Mouse (Mus musculus) hindbrain, embryonic 15.5 days (tissue): ENCODE measurements at regions not wholly inside any gene's neighbourhood (a gene's known extent, or its start where the extent isn't known, plus 50 kb on each side); places are given as distances from the start of the nearest gene placed in this dataset.
A peak's percentile ranks its signal among the peaks of the same experiment; 100 is the strongest.
"Not testable (repeated sequence)": the region's sequence is repeated elsewhere in the genome, so short reads cannot be mapped to it uniquely, and the experiment has no call there.

ENCODE experiments used
- ATAC-seq: fragments of 200-750 bp; cut with Nextera tagmentation; 2 replicates; pipeline ENCODE4 v1.8.0; 2017; ENCODE audit warnings: low read depth, moderate number of reproducible peaks, moderate TSS enrichment; ENCODE audit not compliant: low FRiP score
- H3K27ac ChIP-seq: fragments of 300-500 bp; sonication (generic); replicated peaks from 2 replicates; pipeline ENCODE4 v1.5.1; 2015; ENCODE audit warnings: mild to moderate bottlenecking, inconsistent platforms
- H3K27me3 ChIP-seq: fragments of 300-500 bp; sonication (generic); 2 replicates; pipeline ENCODE4 v1.6.1; 2015; ENCODE audit warnings: control low read depth, inconsistent platforms
- H3K36me3 ChIP-seq: fragments of 300-500 bp; sonication (generic); 2 replicates; pipeline ENCODE4 v1.6.1; 2015; ENCODE audit warnings: control low read depth, inconsistent platforms
- H3K4me1 ChIP-seq: fragments of 300-500 bp; sonication (generic); replicated peaks from 2 replicates; pipeline ENCODE4 v1.6.1; 2015; ENCODE audit warnings: control low read depth, inconsistent platforms
- H3K4me2 ChIP-seq: fragments of 300-500 bp; sonication (generic); 2 replicates; pipeline ENCODE4 v1.6.1; 2015; ENCODE audit warnings: moderate library complexity, mild to moderate bottlenecking, inconsistent platforms
- H3K4me3 ChIP-seq: fragments of 300-500 bp; sonication (generic); 2 replicates; pipeline ENCODE4 v1.5.1; 2015; ENCODE audit warnings: mild to moderate bottlenecking, inconsistent platforms
- H3K9ac ChIP-seq: fragments of 300-500 bp; sonication (generic); 2 replicates; pipeline ENCODE4 v1.6.1; 2015; ENCODE audit warnings: inconsistent platforms
- H3K9me3 ChIP-seq: fragments of 300-500 bp; sonication (generic); 2 replicates; pipeline ENCODE4 v1.6.1; 2016; ENCODE audit warnings: control low read depth, inconsistent platforms
- WGBS: fragments of 180-500 bp; shearing (Covaris S2); methylation state at CpG from one replicate; pipeline ENCODE4 v1.1.7; 2015; 5-methylcytosine and 5-hydroxymethylcytosine counted together

DNA sequence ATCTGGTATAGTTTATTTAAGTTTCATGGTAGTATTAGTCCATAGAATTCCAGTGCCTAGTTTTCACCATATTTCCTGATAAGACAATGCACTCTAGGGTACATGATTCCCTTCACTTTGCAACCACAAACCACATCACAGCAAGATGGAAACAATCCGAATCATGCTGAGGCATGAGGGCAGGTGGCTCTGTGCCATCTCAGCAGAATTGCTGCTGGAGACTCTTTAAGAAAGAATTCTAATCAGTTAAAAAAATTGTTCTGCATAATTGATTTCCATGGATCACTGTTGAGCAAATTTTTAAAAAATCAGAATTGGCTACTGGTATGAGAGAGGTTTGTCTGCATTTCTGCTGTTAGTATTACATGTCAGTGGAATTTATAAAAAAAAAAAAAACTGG, 1451.1 kb upstream of the Pcdh20 start:
- Histone ChIP-seq H3K9me3 (no peaks in the 10 kb centered on the region), H3K27ac (no peak overlapping the region), H3K4me1 (no peaks in the 10 kb centered on the region), H3K36me3 (no peaks in the 10 kb centered on the region), H3K4me3 (no peak overlapping the region), H3K27me3 (no peaks in the 10 kb centered on the region), H3K9ac (no peak overlapping the region), H3K4me2 (no peak overlapping the region)
- no peak for ATAC-seq
- WGBS: 51% methylated on average over 1 of the region's 1 CpGs

DNA sequence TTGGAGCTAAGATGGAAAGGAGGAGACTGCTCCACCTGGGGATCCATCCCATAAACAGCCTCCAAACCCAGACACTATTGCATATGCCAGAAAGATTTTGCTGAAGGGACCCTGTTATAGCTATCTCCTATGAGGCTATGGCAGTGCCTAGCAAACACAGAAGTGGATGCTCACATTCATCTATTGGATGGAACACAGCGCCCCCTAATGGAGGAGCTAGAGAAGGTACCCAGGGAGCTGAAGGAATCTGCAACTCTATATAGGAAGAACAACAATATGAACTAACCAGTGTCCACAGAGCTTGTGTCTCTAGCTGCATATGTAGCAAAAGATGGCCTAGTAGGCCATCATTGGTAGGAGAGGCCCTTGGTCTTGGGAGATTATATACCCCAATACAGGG, 1449.4 kb upstream of the Pcdh20 start:
- not testable (repeated sequence) for H3K4me2 ChIP-seq, H3K36me3 ChIP-seq, H3K4me1 ChIP-seq, H3K27ac ChIP-seq, ATAC-seq, H3K9ac ChIP-seq, H3K4me3 ChIP-seq, H3K27me3 ChIP-seq, H3K9me3 ChIP-seq
- WGBS: 0% methylated on average over 1 of the region's 1 CpGs

DNA sequence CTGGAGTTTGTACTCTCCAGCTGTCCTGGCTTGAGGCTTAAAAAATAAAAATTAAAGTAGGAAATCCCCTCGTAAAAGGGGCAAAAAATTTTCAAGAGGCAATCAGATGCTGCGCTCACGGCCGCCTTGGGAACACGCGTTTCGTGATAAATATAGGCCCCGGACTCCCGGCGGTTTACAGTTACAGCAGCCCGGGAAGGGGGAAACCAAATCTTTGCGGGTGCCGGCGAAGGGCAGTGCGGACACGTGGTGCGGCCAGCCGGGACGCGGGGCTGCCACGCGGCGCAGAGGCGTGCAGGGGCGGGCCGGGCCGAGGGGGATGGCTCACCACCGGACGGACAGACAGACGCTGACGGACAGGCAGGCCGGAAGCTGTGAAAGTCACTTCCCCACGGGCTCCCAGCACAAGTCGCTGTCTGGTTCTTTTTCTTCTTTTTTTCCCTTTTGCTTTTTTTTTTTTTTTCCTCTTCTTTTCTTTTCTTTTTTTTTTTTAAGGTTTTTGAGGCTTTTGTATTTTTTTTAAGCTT, 1427.6 kb upstream of the Pcdh20 start:
- 87% methylated on average over 26 of the region's 34 CpGs for WGBS
- ATAC-seq, H3K27ac ChIP-seq: not testable (repeated sequence)

DNA sequence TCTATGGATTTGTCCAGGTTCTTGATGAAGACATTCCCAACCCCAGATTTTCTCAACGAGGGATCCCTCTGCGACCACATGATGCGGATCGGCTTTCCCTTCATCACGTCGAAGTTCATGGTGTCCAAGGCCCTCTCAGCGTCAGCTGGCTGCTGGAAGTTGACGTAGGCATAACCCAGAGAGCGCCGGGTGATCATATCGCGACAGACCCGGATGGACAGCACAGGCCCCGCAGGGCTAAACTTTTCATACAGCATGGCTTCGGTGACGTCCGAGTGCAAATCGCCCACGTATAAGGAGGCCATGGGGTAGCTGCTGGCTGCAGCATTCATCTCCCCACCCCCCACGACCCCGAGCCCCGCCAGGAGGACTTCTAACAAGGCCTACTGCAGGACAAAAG, 1426.9 kb upstream of the Pcdh20 start:
- WGBS: 92% methylated on average over 22 of the region's 22 CpGs
- ATAC-seq: not testable (repeated sequence)

More for the DNA sequence above, 1427.6 kb upstream of the Pcdh20 start:
- H3K4me3 ChIP-seq, H3K36me3 ChIP-seq, H3K9ac ChIP-seq, H3K4me1 ChIP-seq, H3K9me3 ChIP-seq, H3K4me2 ChIP-seq, H3K27me3 ChIP-seq: not testable (repeated sequence)

DNA sequence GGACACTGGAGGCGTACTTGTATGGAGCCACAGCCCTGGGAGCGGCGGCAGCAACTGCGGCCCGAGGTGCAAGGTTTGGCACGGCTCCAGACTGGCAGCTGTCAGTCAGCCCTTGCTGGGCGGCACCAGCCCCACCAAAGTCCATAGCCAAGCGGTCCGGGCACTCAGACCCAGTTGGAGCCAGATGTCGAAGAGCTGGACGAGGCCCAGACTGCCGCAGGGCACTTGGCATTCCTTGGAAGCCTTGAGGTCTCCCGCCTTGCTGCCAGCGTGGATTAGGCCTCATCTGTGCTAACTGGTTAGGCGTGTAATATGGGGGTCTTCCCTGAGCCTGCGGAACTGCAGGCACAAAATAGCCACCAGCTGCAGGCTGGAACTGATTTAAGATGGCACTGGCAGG, 1425.7 kb upstream of the Pcdh20 start:
- not testable (repeated sequence) for H3K4me1 ChIP-seq, H3K36me3 ChIP-seq, H3K27ac ChIP-seq, H3K9me3 ChIP-seq, H3K27me3 ChIP-seq, H3K4me3 ChIP-seq, H3K9ac ChIP-seq, ATAC-seq
- H3K4me2 ChIP-seq: 0 out of 2 replicates have a peak overlapping the region, but pooled peaks have one; percentile 13
- WGBS: 71% methylated on average over 16 of the region's 16 CpGs

More for the DNA sequence above, 1426.9 kb upstream of the Pcdh20 start:
- not testable (repeated sequence) for H3K9ac ChIP-seq, H3K27me3 ChIP-seq, H3K9me3 ChIP-seq, H3K4me3 ChIP-seq, H3K4me2 ChIP-seq, H3K4me1 ChIP-seq, H3K36me3 ChIP-seq, H3K27ac ChIP-seq
